Mouse (Mus musculus): ENCODE measurements around the gene Nphp4. TPM values are rescaled to one million over a fixed set of nuclear protein-coding genes. Genes with fewer than 3 reads are reported as not detected.

The Nphp4 gene
- total RNA-seq, 2 experiments from 2014 or later, result 18.7 to 19.9 TPM

DNA sequence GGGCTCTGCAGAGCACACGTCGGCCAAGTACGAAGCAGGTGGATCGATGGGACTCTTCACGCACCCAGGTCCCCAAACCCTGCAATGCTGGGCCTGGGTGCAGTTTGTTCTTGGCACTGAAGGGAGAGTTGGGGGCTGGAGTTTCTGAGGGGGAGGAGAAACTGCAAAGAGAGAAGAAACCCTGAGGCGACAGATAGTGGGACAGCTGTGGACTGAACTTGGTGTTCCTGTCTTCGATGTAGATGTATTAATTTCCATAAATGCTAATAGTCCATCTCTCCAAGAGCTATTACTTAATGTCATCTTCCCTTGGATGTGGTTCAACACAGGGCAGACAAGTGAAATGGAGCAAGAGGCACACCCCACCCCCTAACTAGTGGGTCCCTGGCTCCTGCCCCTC is 565 bp upstream of the Nphp4 start:
- intact Hi-C loops (cut with DNase I), result no loop called here
- DNase-seq (ENCODE audit: low spot score in 2 of 2), result no peak

DNA sequence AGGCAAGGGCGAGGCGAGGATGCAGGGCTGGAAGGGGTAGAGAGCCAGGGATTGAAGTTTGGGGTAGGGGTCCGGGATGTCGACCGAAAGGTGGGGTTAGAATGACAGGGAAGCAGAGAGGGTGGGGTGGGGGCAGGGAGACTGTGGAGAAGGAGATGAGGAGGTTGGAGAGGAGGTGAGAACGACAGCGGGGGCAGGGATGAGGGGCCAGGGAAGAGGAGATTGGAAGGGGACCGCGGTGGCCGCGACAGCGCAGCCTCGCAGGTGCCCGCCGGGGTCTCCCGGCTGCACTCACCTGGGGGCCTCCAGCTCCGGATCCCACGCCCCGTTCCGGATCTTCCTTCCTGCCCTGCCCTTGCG is 580 bp downstream of the Nphp4 start:
- intact Hi-C loops (cut with DNase I), result no loop called here
- DNase-seq (ENCODE audit: low spot score in 2 of 2), result no peak

DNA sequence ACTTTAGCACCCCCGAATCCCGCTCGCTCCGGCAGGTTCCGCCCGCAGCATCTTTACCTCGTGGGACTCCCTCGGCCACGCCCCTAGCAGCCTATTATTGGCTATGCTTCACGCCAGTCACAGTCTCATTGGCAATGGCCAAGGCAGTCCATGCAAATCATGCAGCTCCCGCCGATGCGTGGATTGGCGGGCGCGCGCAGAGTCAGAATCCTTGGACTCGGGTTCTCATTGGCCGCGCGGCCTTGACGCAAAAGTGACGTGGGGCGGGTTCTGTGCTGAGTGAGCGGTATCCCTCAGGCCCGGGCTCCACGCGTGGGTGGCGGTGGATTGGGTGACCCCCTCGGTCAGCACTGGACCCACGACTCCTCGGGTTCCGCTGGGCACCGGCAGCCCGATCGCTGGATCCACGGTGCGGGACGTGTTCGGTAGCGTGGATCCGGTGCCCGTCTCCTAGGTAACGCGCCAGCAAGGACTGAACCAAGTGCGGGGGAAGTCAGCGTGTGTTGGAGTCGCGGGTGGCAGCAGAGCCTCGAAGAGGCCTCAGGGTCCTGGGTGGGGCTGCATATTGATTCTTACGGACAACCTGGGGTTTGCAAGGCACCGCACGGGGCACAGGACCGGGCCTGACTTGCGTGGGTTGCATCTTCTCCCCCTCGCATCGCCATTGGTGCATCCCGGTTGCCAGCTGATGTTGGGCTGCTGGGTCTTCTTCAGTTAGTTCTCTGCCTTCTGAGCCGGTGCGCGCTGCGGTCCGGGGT is 1.1 kb downstream of the Nphp4 start, which contains the start of gene Kcnab2:
Gene Kcnab2, minus strand, starts transcription at position 406 of the 758 bp plus-strand sequence.
- intact Hi-C loops (cut with DNase I), result no loop called here
- DNase-seq (ENCODE audit: low spot score in 2 of 2), result peak; percentile 100

DNA sequence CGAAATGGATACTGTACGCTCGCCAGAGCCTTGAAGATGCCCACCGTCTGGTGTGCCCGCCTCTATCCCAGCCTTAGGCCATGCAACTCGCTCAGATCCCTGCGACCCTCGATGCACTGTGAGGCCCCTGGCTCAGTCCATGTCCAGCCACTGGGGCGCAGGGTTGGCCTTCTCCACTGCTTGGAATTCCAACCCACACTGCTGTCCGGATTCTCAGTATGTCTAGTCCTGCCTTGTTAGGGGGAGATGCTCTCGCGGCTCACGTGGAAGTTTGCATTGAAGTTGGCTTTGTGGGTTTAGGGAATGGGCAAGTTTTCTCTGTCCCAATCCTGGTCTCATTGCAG is 1.7 kb downstream of the Nphp4 start:
- intact Hi-C loops (cut with DNase I), result no loop called here
- DNase-seq (ENCODE audit: low spot score in 2 of 2), result no peak

DNA sequence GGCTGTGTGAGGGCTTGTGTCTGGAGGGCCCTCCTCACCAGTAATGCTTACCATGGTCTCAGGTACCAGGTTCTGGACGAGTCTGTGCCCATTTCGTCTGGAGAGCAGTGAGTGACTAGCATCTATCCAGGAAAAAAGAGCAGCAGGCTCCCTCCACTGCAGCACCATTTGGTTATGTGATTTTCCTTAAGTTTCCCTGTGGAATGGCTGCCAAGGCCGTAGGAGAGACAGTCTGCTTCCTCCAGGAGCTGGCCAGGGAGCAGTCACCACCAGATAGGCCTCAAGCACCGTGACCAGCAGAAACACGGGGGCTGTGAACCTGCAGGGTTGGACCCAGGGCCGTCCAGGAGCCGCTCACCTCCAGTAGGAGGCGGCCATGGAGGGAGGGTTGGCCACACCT is 3.9 kb downstream of the Nphp4 start:
- DNase-seq (ENCODE audit: low spot score in 2 of 2), result no peak
- intact Hi-C loops (cut with DNase I), result no loop called here

DNA sequence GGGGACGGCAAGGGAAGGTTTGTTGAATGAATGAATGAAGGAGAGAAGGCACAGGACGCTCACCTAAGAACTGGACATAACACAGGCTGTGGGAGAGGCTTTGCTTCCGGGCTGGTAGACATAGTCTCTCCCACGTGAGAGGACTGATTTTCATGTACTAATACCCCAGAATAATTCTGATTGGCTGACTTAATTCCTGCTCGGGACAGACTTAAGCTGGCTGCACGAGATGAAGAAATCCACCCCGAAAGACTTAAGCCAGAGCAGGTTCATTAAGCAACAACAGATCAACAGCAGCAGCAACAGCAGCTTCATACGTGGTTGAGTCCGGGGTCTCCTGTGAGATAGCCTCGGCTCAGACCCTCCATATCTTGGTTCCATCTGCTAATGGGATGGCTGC is 11.5 kb downstream of the Nphp4 start:
- intact Hi-C loops (cut with DNase I), result no loop called here
- no peak for DNase-seq (ENCODE audit: low spot score in 2 of 2)

DNA sequence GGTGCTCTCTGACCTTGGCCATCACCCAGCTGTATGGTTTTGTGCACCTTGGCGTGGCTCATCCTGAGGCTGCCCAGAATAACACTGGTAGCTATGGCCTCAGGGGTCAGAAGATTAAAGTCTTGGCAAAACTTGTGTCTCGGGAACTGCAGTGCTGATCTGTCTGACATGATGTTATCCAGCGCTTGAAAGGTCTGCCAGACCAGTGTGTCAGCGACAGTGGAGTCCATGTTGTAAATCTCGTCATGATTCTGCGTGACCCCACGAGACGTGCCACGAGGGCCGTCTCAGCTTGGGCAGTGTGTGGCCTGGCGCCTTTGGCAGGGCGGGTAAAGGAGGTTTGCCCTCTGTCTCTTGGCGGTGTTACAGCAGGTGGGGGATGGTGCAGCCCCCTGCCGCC is 13.8 kb downstream of the Nphp4 start:
- DNase-seq (ENCODE audit: low spot score in 2 of 2), result no peak
- intact Hi-C loops (cut with DNase I), result loop anchor here (10.0 kb wide), 1 partner anchor 156 kb away; the partner anchor contains the start of gene Chd5

DNA sequence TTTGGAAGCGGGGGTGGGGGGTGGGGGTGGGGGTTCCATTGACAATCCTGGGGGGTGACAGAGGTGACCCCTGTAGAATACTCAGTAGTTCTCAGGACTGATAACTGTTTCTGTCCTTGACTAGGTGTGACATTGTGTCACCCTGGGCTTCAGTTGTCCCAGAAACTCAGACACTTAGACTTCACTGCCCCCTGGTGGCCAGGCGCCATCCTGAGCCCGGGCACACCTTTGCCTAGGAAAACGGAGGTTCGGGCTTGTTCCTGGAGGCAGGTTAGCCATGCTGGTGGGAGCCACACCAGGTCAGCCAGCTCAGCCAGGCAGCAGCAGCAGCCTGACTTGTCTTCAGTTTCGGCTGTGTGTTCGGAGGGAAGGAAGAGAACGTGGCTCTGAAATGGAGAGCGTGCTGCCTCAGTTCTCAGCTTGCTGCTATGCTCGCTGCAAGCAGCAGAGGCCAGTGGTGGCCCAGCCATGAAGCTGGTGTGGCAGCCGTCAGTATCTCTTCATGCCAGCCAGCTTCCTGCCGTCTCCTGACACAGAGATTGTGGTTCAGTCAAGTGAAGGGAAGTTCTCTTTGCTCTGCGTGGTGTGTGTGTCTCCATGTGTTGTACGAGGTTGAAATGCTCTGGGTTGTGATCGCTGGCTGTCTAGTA is 14.9 kb downstream of the Nphp4 start:
- intact Hi-C loops (cut with DNase I), result loop anchor here (10.0 kb wide), 1 partner anchor 157 kb away; the partner anchor contains the start of gene Chd5
- DNase-seq (ENCODE audit: low spot score in 2 of 2), result peak; percentile 76 to 82

DNA sequence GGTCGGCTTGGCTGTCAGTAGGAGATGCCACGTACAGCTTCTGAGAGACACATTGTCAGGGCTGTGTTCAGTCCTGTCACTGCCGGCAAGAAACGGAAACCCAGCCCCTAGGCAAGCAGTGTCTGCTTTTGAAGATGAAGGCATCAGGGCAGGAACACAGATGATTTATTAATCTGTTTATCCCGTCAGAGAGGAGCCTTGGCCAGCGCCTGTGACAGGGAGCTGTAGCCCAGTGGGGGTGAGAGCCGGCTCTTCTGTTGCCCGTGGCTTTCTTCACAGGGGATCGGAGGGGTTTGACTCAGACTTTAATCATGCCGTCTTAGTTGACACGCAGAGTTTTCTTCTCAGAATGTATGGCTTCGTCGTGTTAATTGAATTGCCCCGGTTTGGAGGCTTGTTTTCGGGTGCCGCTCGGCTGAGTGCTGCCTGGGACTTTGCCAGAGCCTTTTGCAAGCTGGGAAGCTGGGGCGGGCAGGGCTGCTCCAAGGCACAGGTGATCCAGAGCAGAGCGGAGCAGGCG is 17.9 kb downstream of the Nphp4 start:
- intact Hi-C loops (cut with DNase I), result loop anchor here (10.0 kb wide), 1 partner anchor 160 kb away; the partner anchor contains the start of gene Chd5
- no peak for DNase-seq (ENCODE audit: low spot score in 2 of 2)

DNA sequence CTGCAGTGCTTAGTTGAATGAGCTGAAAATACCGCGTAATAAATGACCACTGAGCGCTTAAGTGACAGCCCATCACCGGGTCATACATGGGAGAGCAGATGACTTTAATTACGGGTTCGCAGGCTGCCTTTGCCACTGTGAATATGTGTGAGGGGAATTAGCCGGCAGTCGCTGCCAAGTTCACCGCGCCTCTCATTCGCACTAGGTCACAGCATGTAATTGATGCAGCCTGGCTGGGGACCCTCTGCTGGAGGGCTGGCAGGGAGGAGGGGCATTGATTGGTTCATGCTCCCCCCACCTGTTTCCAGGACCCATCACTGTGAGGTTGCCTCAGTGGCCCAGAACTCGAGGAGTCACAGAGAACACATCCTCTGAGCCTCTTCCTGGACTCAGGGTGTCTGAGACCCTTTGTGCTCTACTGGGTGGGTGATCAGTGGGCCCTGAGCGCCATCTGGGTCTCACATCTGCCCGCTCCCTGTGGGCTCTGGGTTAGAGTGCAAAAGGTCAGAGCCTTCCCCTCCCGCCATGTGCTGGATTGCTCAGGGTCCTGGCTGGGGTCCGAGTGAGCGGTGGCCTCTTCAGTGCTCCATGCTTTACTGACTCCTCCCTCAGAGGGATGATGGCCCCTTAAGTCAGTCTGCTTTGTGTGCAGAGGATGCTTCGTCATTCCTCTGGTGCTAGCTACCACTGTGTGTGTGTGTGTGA is 35.9 kb downstream of the Nphp4 start:
- DNase-seq (ENCODE audit: low spot score in 2 of 2), result no peak
- intact Hi-C loops (cut with DNase I), result no loop called here

DNA sequence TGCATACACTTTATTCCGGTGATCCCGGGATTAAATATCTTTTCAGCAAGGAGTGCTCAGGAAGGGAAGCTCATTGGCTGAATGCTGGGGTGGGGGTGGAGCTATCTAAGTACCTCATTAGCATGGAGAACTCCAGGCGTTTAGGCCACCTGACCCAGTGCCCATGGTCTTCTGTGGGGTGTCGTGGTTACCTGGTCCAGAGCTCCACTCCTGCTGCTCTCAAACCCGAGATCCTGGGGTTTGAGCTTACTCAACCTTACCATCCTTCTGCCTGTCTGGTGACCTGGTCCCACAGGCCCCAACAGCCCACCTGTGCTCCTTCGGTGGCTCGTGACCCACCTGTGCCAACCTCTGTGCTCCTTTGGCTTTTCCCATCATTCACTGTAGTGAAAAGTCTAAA is 38.4 kb downstream of the Nphp4 start:
- DNase-seq (ENCODE audit: low spot score in 2 of 2), result no peak
- intact Hi-C loops (cut with DNase I), result no loop called here

DNA sequence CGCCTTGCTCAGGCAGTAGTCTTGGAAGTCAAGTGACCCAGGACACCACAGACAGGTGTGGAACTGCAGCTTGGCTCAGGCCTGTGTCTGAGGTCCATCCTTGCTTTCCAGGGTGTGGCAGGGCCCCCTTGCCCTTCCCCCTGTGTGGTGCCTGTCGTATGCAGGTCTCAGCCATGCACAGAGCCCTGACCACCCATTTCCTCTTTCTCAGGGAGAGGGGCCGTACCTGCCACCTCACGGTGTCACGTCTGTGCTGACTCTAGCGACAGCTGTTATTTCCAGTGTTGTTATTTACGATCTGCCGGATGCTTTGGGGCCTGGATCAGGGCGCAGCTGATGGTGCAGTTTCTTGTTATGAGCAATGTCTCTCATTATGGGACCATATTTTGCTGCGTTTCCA is 42.6 kb downstream of the Nphp4 start:
- intact Hi-C loops (cut with DNase I), result no loop called here
- no peak for DNase-seq (ENCODE audit: low spot score in 2 of 2)

DNA sequence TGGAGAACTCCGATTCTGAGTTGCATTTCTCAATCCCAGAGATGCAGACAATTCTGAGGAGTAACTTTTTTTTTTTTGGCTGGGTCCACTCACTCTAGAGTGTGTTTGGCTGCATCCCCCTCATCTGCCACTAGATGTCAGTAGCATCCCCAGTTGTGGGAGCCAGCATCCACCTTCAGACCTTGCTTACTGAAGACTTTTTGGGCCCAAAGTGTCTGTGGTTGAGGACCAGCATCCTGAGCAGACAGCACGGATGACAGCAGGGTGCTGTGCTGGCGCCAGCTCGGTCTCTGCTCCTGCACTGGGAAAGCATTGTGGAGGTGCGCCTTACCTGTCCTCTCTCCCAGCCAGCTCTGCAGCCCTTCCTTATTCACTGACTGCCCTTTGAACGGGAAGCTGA is 43.6 kb downstream of the Nphp4 start:
- intact Hi-C loops (cut with DNase I), result no loop called here

DNA sequence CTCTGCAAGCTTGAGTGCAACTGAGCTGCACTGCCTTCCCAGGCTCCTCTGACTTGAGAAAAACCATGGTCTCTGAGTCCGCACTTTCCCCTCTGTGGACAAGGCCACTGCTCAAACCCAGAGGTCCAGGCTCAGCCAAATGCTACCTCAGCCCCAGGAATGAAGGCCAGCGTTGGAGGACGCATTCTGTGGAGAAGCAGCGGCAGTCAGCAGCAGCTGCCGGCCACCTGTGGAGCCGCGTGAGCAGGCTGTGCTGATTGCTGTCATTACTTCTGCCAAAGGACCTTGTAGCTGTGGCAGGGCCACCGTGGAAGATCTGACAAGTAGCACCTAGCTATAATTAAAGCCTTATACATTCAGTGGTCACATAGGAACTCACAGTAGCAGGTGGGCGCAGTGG is 56.4 kb downstream of the Nphp4 start:
- intact Hi-C loops (cut with DNase I), result loop anchor here (5.0 to 10.0 kb wide), 3 partner anchors 94 to 1412 kb away; partner anchors contain the start of gene Ajap1
- no peak for DNase-seq (ENCODE audit: low spot score in 2 of 2)

More for the DNA sequence above, 43.6 kb downstream of the Nphp4 start:
- DNase-seq (ENCODE audit: low spot score in 2 of 2), result peak; percentile 78 to 79

DNA sequence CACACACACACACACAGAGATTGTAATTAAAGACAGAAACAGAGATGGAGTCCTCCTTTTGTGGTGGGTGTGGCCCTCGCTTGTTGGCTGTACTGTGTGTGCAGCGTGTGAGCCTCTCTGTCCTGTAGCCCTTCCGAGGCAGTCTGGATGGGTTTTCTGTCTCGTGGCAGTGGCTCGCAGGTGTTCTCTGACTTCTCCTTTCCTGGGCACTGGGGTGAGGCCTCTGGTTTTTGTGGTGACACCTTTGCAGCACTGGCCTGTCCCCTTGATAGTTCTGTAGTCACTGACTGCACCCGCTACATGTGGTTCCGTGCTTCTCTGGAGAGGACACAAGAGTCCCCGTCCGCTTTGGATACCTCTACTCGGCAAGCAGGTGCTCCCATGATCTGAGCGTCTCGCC is 63.2 kb downstream of the Nphp4 start:
- intact Hi-C loops (cut with DNase I), result loop anchor here (10.0 kb wide), 1 partner anchor 1405 kb away; no protein-coding TSS in a partner anchor
- DNase-seq (ENCODE audit: low spot score in 2 of 2), result no peak

DNA sequence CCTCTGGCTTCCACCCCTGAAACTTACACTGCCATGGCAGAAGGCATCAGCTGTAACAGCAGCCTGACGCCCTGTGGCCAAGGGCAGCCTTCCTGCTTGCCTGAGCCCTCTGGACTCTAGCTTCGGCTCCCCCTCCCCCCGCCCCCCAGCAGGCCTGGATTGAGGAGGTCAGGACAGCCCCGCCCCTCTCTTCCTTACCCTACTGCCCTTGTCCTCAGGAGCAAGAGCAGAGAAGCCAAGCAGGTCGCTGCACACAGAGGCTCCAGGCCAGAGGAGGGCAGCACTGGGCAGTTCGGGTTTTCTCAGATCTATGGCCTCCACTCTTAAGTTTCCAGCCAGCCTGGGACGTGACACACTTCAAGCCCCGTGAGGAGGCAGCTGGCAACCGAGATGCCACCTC is 64.7 kb downstream of the Nphp4 start:
- DNase-seq (ENCODE audit: low spot score in 2 of 2), result no peak
- intact Hi-C loops (cut with DNase I), result no loop called here

DNA sequence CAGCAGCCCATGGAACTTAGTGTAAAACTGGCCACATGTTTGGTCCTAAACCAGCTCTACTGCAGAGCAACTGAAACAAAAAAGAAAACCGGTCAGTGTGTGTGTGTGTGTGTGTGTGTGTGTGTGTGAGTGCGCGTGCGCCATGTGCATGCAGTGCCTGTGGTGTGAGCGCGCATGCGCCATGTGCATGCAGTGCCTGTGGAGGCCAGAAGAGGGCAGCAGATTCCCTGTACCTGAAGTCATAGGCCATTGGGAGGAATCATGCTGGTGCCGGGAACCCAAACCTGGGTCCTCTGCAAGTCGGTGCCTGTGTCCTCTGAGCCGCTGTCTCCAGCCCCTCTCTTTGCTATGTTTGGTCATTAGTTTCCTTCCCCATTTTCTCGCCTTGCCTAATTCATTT is 65.9 kb downstream of the Nphp4 start:
- intact Hi-C loops (cut with DNase I), result no loop called here
- no peak for DNase-seq (ENCODE audit: low spot score in 2 of 2)

DNA sequence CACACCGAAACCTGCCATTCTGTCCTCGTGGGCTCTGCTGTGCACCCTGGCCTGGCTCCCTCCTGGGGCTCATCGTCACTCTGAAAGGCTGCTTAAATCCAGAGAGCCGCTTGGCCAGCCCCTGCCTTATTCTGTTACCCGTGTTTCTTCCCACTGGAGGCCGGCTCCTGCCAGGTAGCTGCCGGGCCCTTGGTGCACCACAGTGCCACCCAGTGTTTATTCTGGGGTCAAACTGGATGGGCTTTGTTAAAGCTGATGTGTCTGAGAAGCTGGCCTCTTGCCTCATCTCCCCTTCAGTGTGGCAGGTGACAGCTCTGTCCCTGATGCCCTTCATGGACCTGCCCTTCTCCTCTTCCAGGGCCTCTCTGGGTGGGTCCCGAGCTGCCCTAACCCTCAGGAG is 70.0 kb downstream of the Nphp4 start:
- no peak for DNase-seq (ENCODE audit: low spot score in 2 of 2)
- intact Hi-C loops (cut with DNase I), result no loop called here

DNA sequence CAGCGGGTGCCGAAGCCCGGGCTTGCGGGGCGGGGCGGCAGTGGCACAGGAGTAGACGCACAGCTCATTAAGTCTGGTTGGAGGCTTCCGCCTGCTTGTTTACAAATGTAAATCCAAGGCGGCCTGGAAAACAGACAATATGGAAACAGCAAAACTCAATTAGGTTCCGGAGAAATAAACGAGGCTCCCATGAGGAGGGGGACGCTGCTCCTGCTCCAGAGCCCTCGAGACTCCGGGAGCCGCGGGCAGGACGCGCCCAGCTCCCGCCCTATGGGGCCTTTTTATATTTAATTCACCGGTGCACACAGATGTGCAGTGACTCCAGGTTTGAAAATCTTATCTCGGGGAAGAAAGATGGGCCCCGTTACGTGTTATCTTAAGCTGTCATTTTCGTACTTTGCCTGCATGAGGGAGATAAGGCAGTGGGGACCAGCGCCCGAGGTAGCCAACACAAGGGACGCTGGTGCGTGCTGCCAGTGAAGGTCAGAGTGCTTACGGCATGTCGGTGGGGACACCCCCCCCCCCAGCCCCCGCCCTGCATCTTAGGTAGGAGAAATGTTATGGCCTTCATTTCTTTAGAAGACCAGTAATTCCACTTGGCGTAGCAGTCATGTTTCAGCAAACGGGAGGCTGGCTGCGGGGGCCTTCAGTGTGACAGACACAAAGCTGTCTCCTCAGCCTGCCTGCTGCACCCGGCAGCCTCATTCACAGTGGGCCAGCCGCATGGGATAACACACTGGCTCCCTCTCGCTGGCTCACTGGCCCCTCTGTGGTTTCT is 71.6 kb downstream of the Nphp4 start:
- peak; percentile 43 to 47 for DNase-seq (ENCODE audit: low spot score in 2 of 2)
- intact Hi-C loops (cut with DNase I), result no loop called here
